Mouse (Mus musculus): ENCODE measurements around the gene Acer1. TPM values are rescaled to one million over a fixed set of nuclear protein-coding genes. Genes with fewer than 3 reads are reported as not detected.

The Acer1 gene
- total and polyA plus RNA-seq, 3 experiments: not detected

- TF ChIP-seq JUN (IDR thresholded peaks at IDR 0.05; ENCODE audit: insufficient read depth, low read depth, low read length) (peak; percentile 54; the same call in 1 of the 2 replicates), TCF12 (IDR thresholded peaks at IDR 0.05; ENCODE audit: low read depth, low read length) (peak; percentile 99), HCFC1 (IDR thresholded peaks at IDR 0.05; ENCODE audit: low read depth, low read length) (peak; percentile 89), MEF2A (IDR thresholded peaks at IDR 0.05; ENCODE audit: borderline replicate concordance, low read depth, low read length) (peak; percentile 86), IRF4 (IDR thresholded peaks at IDR 0.05; ENCODE audit: low read depth, low read length) (peak; percentile 78; the same call in 1 of the 2 replicates), MXI1 (IDR thresholded peaks at IDR 0.05; ENCODE audit: low read depth, low read length) (peak; percentile 97), NELFE (IDR thresholded peaks at IDR 0.05; ENCODE audit: low read depth, low read length) (peak; percentile 99), GABPA (IDR thresholded peaks at IDR 0.05; ENCODE audit: insufficient replicate concordance, low read depth, low read length) (no peak; the same call in 1 of the 2 replicates), ZMIZ1 (IDR thresholded peaks at IDR 0.05; ENCODE audit: low read depth, low read length) (peak; percentile 98), JUND (conservative IDR thresholded peaks at IDR 0.05; ENCODE audit: low read depth, low read length) (peak; percentile 62; the same call in 1 of the 2 replicates)
Observed at GRCm38 (mm10) chr17:57011236-57012141, 29.6 kb upstream of the Acer1 start, which contains the start of the genes Gtf2f1 and Gm17949 (continued).

- H3K9ac ChIP-seq (ENCODE audit: insufficient read depth, low read depth): peak overlapping the region; percentile 76
- in situ Hi-C loops (cut with MboI; ENCODE audit: low pct_ligation_motif_present, low pct_unique_long_range_greater_than_20kb, low sequenced_read_pairs): no loop called here
- TF ChIP-seq USF1 (IDR thresholded peaks at IDR 0.05; ENCODE audit: low read depth, low read length) (no peak), KAT2A (IDR thresholded peaks at IDR 0.05; ENCODE audit: insufficient replicate concordance, low read length) (no peak), JUN (IDR thresholded peaks at IDR 0.05; ENCODE audit: insufficient read depth, low read depth, low read length) (no peak), RCOR1 (conservative IDR thresholded peaks at IDR 0.05; ENCODE audit: low read depth, low read length) (no peak), NRF1 (IDR thresholded peaks at IDR 0.05; ENCODE audit: low read depth, low read length) (no peak), ZC3H11A (IDR thresholded peaks at IDR 0.05; ENCODE audit: low read depth, low read length) (no peak), MYC (IDR thresholded peaks at IDR 0.05; ENCODE audit: low read depth, low read length) (no peak), MAX (IDR thresholded peaks at IDR 0.05; ENCODE audit: low read length) (no peak), ELF1 (IDR thresholded peaks at IDR 0.05; ENCODE audit: low read depth, low read length) (no peak), MAFK (IDR thresholded peaks at IDR 0.05; ENCODE audit: insufficient replicate concordance, low read length) (no peak), MAZ (IDR thresholded peaks at IDR 0.05; ENCODE audit: low read depth, low read length) (no peak), TBP (conservative IDR thresholded peaks at IDR 0.05; ENCODE audit: low read depth, low read length) (no peak), RAD21 (IDR thresholded peaks at IDR 0.05; ENCODE audit: low read depth, low read length) (no peak), ZNF384 (IDR thresholded peaks at IDR 0.05; ENCODE audit: low read depth, low read length) (no peak), UBTF (IDR thresholded peaks at IDR 0.05; ENCODE audit: low read depth, low read length) (no peak), CTCF (conservative IDR thresholded peaks at IDR 0.05 in 1 of 2, IDR thresholded peaks at IDR 0.05 in 1 of 2; ENCODE audit: low read depth in 2 of 2, low read length in 2 of 2) (no peak), E2F4 (IDR thresholded peaks at IDR 0.05; ENCODE audit: insufficient replicate concordance, low read depth, low read length) (no peak), EP300 (IDR thresholded peaks at IDR 0.05; ENCODE audit: low read length) (no peak), ETS1 (conservative IDR thresholded peaks at IDR 0.05; ENCODE audit: low read depth, low read length) (no peak)
Observed at GRCm38 (mm10) chr17:57010911-57011235, 28.9 kb upstream of the Acer1 start.

More at GRCm38 (mm10) chr17:57010911-57011235, 28.9 kb upstream of the Acer1 start:
- H3K79me2 ChIP-seq (replicated peaks; ENCODE audit: control insufficient read depth, extremely low read depth, insufficient read depth, poor library complexity, severe bottlenecking): peaks cover 16% of the 10 kb centered on the region
- peaks cover 31 to 37% of the 10 kb centered on the region in 2 experiments for H3K36me3 ChIP-seq (replicated peaks in 1 of 2; ENCODE audit: control insufficient read depth in 1 of 2, insufficient read depth in 1 of 2, low read length in 1 of 2)
- no peaks in the 10 kb centered on the region for H3K27me3 ChIP-seq (replicated peaks)
- peak overlapping the region; percentile 36 for H3K27ac ChIP-seq (ENCODE audit: insufficient read depth, low read depth)
- DNase-seq (ENCODE audit: extremely low read depth): no peak
- peak overlapping the region; percentile 92; the same call in 1 of the 2 replicates for H3K4me2 ChIP-seq (ENCODE audit: insufficient read depth, low read depth, poor library complexity, severe bottlenecking)
- no peaks in the 10 kb centered on the region for H3K9me3 ChIP-seq (replicated peaks; ENCODE audit: low read length)
- dilution Hi-C loops (cut with MboI; ENCODE audit: extremely low pct_ligation_motif_present, extremely low pct_unique_long_range_greater_than_20kb, low sequenced_read_pairs): no loop called here
- H3K4me1 ChIP-seq (ENCODE audit: control insufficient read depth in 1 of 2, insufficient read depth in 2 of 2): peaks cover 7 to 18% of the 10 kb centered on the region in 2 experiments
- H3K4me3 ChIP-seq (replicated peaks in 1 of 3; ENCODE audit: low read depth in 2 of 3, low read length in 2 of 3, poor library complexity in 1 of 3): peak overlapping the region; percentile 66 to 81 (median 73)

Measured in CH12.LX (cell line).